In the genomic region with DNA sequence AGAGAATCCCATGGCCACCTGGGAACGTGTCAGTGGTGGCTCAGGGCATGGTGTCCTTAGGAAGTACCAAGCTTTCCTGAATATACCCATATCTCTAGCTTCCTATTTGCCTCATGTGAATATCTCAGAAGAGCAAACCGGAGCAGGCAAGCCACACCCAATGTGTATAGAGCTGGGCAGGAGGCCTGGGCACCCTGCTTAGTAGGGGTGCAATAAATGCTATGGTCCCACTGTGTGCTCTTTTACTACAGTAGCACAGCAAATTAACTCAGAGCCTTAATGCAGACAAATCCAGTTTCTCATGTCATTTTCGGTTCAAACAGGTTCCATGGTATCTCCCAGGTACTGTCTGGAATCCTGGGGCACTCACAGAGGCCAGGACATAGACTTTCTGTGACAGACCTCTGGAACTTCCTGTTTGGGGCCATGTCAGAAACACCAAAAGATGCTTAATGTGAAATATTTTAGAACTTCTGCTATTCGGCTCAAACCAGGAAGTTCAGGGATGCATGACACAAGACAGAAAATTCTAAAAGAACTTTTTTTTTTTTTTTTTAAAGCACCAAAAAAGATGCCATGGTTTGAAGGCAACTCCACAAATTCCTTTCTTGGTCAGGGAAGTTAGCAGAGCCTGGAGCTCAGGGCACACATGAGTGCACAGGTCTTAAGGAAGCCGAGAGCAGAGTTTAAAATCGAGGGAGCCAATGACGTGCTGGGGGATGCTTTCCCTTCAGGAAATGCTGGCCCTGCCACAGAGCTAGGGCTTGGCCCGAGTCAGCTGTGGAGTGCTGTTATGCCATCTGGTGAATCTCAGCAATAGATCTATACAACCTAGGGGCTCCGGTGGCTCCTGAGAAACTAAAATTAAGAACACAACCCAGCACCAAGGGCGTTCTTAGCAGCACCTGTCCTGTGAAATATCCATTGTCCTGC, we compare ENCODE assay signal across 18 mouse cellular contexts. TPM values are rescaled to one million over a fixed set of nuclear protein-coding genes. Genes with fewer than 3 reads are reported as not detected.
DNase-seq lines count a peak whose midpoint lies in the region; ATAC-seq and TF ChIP-seq lines count a peak whose summit lies in the region.
"Had no signal": no experiment of that assay in that cellular context is flagged by ENCODE, and none has a peak within 500 bp of the region (broad histone marks: within the 10 kb centered on the region; RNA-seq: fewer than 3 reads in every experiment).

No protein-coding gene starts in this region.

- 52% methylated on average over 10 of the region's 10 CpGs for WGBS in kidney, embryonic 15.5 days
- WGBS in lung, postnatal 0 days, result 54% methylated on average over 10 of the region's 10 CpGs
- 60% methylated on average over 10 of the region's 10 CpGs for WGBS in lung, adult 2 months

- no peak for TF ChIP-seq POLR2A in lung, adult 2 months (IDR thresholded peaks at IDR 0.05; ENCODE audit: borderline replicate concordance, extremely low read depth, low read depth, low read length)

- no peaks in the 10 kb centered on the region for H3K9me3 ChIP-seq in kidney, embryonic 15.5 days (replicated peaks)
- no peaks in the 10 kb centered on the region for H3K9me3 ChIP-seq in lung, postnatal 0 days (ENCODE audit: low read length)
- H3K9me3 ChIP-seq: embryonic facial prominence, embryonic 13.5 days; hindbrain, embryonic 12.5 days; liver, embryonic 15.5 days; neural tube, embryonic 13.5 days had no signal

- no peak for DNase-seq in kidney, adult 18-20 months
- peak; percentile 73 for DNase-seq in A20 (ENCODE audit: low read depth, low spot score)
- DNase-seq in lung, postnatal 0 days (ENCODE audit: low spot score), result no peak
- DNase-seq in lung, adult 2 months, result no peak
- DNase-seq in T-cell, adult 2 months (ENCODE audit: low spot score), result no peak
- DNase-seq: adrenal gland, postnatal 25 days; gastrocnemius, postnatal 36 days; kidney, adult 11 months; retina, postnatal 1 day; thymus, adult 2 months had no signal

- TF ChIP-seq EP300 in lung, postnatal 0 days (IDR thresholded peaks at IDR 0.05), result no peak

- no peaks in the 10 kb centered on the region for H3K36me3 ChIP-seq in kidney, embryonic 15.5 days
- H3K36me3 ChIP-seq in lung, postnatal 0 days (ENCODE audit: insufficient read depth, low read length), result no peaks in the 10 kb centered on the region
- H3K36me3 ChIP-seq: embryonic facial prominence, embryonic 13.5 days; hindbrain, embryonic 12.5 days; liver, embryonic 15.5 days; neural tube, embryonic 13.5 days had no signal

- no peak for TF ChIP-seq CTCF in lung, postnatal 0 days (IDR thresholded peaks at IDR 0.05)
- TF ChIP-seq CTCF in lung, adult 2 months (IDR thresholded peaks at IDR 0.05; ENCODE audit: insufficient read depth, low read length), result no peak

- no peaks in the 10 kb centered on the region for H3K27me3 ChIP-seq in kidney, embryonic 15.5 days
- H3K27me3 ChIP-seq in lung, postnatal 0 days (replicated peaks; ENCODE audit: insufficient read depth, low read length), result no peaks in the 10 kb centered on the region
- H3K27me3 ChIP-seq: embryonic facial prominence, embryonic 13.5 days; hindbrain, embryonic 12.5 days; liver, embryonic 15.5 days; neural tube, embryonic 13.5 days had no signal

- H3K4me3 ChIP-seq in kidney, embryonic 15.5 days (replicated peaks), result no peak overlapping the region
- no peak overlapping the region for H3K4me3 ChIP-seq in brown adipose tissue, adult 24 weeks (ENCODE audit: insufficient read depth, low read depth, low read length)
- no peak overlapping the region for H3K4me3 ChIP-seq in lung, postnatal 0 days (ENCODE audit: low read depth, low read length)
- H3K4me3 ChIP-seq in lung, adult 2 months (replicated peaks; ENCODE audit: extremely low read depth, low read depth, low read length), result no peak overlapping the region
- H3K4me3 ChIP-seq: embryonic facial prominence, embryonic 13.5 days; hindbrain, embryonic 12.5 days; liver, embryonic 15.5 days; neural tube, embryonic 13.5 days had no signal

- H3K27ac ChIP-seq in kidney, embryonic 15.5 days, result peak overlapping the region; percentile 13; the same call in 1 of the 2 replicates
- H3K27ac ChIP-seq in brown adipose tissue, adult 24 weeks (replicated peaks; ENCODE audit: low read depth, low read length), result peak overlapping the region; percentile 48
- no peak overlapping the region for H3K27ac ChIP-seq in lung, postnatal 0 days (ENCODE audit: low read length)
- H3K27ac ChIP-seq: embryonic facial prominence, embryonic 13.5 days; hindbrain, embryonic 12.5 days; liver, embryonic 15.5 days; neural tube, embryonic 13.5 days had no signal

- no peak overlapping the region for H3K4me2 ChIP-seq in kidney, embryonic 15.5 days
- no peak overlapping the region for H3K4me2 ChIP-seq in lung, postnatal 0 days (replicated peaks; ENCODE audit: low read depth, low read length)
- H3K4me2 ChIP-seq: embryonic facial prominence, embryonic 13.5 days; heart, embryonic 11.5 days; hindbrain, embryonic 12.5 days; liver, embryonic 15.5 days; neural tube, embryonic 13.5 days had no signal

- peak; percentile 43; the same call in 1 of the 2 replicates for ATAC-seq in kidney, embryonic 15.5 days (replicated peaks; ENCODE audit: low FRiP score)
- peak; percentile 82 for ATAC-seq in megakaryocyte progenitor cell, adult 5-6 weeks (replicated peaks; ENCODE audit: poor library complexity)
- ATAC-seq in lung, postnatal 0 days, result no peak

- H3K9ac ChIP-seq in kidney, embryonic 15.5 days, result no peak overlapping the region
- no peak overlapping the region for H3K9ac ChIP-seq in lung, postnatal 0 days (replicated peaks; ENCODE audit: low read depth)
- H3K9ac ChIP-seq: embryonic facial prominence, embryonic 13.5 days; hindbrain, embryonic 12.5 days; liver, embryonic 15.5 days; neural tube, embryonic 13.5 days had no signal

- H3K4me1 ChIP-seq in kidney, embryonic 15.5 days, result peaks cover 11% of the 10 kb centered on the region
- H3K4me1 ChIP-seq in brown adipose tissue, adult 24 weeks (ENCODE audit: control insufficient read depth, insufficient read depth, insufficient read length, low read length), result no peaks in the 10 kb centered on the region; the same call in 1 of the 2 replicates
- H3K4me1 ChIP-seq in lung, postnatal 0 days (ENCODE audit: insufficient read depth, low read depth, low read length), result no peaks in the 10 kb centered on the region
- H3K4me1 ChIP-seq in lung, adult 2 months (ENCODE audit: control insufficient read depth, insufficient read depth, low read length), result no peaks in the 10 kb centered on the region
- H3K4me1 ChIP-seq: embryonic facial prominence, embryonic 13.5 days; hindbrain, embryonic 12.5 days; neural tube, embryonic 13.5 days had no signal

RNA-seq across cellular contexts. Expression of a gene that starts 20.5 kb away (rescaled TPM):
- polyA plus RNA-seq in kidney, embryonic 15.5 days (2015; fragmentation: Nextera tagmentation; extraction: Ambion mirVana), result 43.2 TPM in 2 replicates
- 403 and 476 TPM in 2 replicates for polyA plus RNA-seq in brown adipose tissue, adult 24 weeks (2012; ENCODE audit: insufficient read depth, insufficient read length, missing spikeins)
- 40.7 and 44.1 TPM in 2 replicates for total RNA-seq in megakaryocyte progenitor cell, adult 5-6 weeks (2015)
- total RNA-seq in megakaryocyte progenitor cell, adult 5-6 weeks (2017), result 90.6 and 90.9 TPM in 2 replicates
- 24.8 and 27.0 TPM in 2 replicates for polyA plus RNA-seq in lung, postnatal 0 days (2015; fragmentation: Nextera tagmentation; extraction: Ambion mirVana)
- polyA plus RNA-seq in lung, adult 2 months (2012; rRNA removed), result 105 and 113 TPM in 2 replicates

RNA-seq across cellular contexts. Expression of a gene that starts 35.8 kb away (rescaled TPM):
- polyA plus RNA-seq in kidney, embryonic 15.5 days (2015; fragmentation: Nextera tagmentation; extraction: Ambion mirVana), result 21.7 and 22.6 TPM in 2 replicates
- 3.3 and 4.3 TPM in 2 replicates for polyA plus RNA-seq in brown adipose tissue, adult 24 weeks (2012; ENCODE audit: insufficient read depth, insufficient read length, missing spikeins)
- 5.6 and 7.2 TPM in 2 replicates for total RNA-seq in megakaryocyte progenitor cell, adult 5-6 weeks (2015)
- total RNA-seq in megakaryocyte progenitor cell, adult 5-6 weeks (2017), result 18.6 and 27.5 TPM in 2 replicates
- polyA plus RNA-seq in lung, postnatal 0 days (2015; fragmentation: Nextera tagmentation; extraction: Ambion mirVana), result 5.8 and 6.4 TPM in 2 replicates
- 6.7 and 8.7 TPM in 2 replicates for polyA plus RNA-seq in lung, adult 2 months (2012; rRNA removed)
